Comparison of ENCODE assay signal across 9 mouse cellular contexts in the genomic region with DNA sequence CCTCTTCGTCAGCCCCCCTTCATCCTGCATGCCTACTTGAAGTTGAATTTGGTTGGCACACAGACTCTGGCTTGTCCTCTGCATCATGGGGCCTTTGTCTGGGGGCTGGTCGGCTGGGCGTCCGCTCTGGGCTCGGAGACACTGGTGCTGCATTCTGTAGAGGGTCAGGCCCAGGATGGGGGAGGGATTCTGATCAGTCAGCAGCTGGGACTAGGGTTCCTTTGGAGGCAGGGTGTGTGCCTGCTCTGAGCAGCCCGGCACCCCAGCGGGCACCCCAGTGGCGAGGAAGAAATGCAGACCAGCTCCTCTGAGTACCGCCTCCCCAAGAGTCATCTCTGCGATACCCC.
A peak's percentile ranks its signal among the peaks of the same experiment; 100 is the strongest.
DNase-seq lines count a peak whose midpoint lies in the region; ATAC-seq and TF ChIP-seq lines count a peak whose summit lies in the region.
"Had no signal": no experiment of that assay in that cellular context is flagged by ENCODE, and none has a peak within 500 bp of the region (broad histone marks: within the 10 kb centered on the region; RNA-seq: fewer than 3 reads in every experiment).

No protein-coding gene starts in this region.

- 10% methylated on average over 10 of the region's 10 CpGs for WGBS in heart, embryonic 11.5 days (ENCODE audit: insufficient replicate concordance)
- WGBS in forebrain, embryonic 14.5 days: 12% methylated on average over 10 of the region's 10 CpGs
- 26% methylated on average over 10 of the region's 10 CpGs for WGBS in liver, embryonic 13.5 days (ENCODE audit: insufficient replicate concordance)
- WGBS in cerebellum, adult 2 months: 62% methylated on average over 10 of the region's 10 CpGs

- TF ChIP-seq CTCF in E14TG2a.4 (conservative IDR thresholded peaks at IDR 0.05; ENCODE audit: low read length): no peak
- no peak for TF ChIP-seq CTCF in cerebellum, adult 2 months (IDR thresholded peaks at IDR 0.05; ENCODE audit: borderline replicate concordance, insufficient read depth, low read depth, low read length)

- no peaks in the 10 kb centered on the region for H3K36me3 ChIP-seq in heart, embryonic 11.5 days (ENCODE audit: control insufficient read depth, insufficient read depth, low read length)
- H3K36me3 ChIP-seq in E14TG2a.4 (ENCODE audit: insufficient read depth, low read length): peaks cover 28% of the 10 kb centered on the region
- H3K36me3 ChIP-seq in forebrain, embryonic 14.5 days (ENCODE audit: control insufficient read depth, insufficient read depth, low read length): no peaks in the 10 kb centered on the region
- peaks cover 29% of the 10 kb centered on the region for H3K36me3 ChIP-seq in liver, embryonic 13.5 days

- intact Hi-C loops in heart, postnatal 25 days (cut with DNase I): no loop called here

- TF ChIP-seq POLR2A in cerebellum, adult 2 months (IDR thresholded peaks at IDR 0.05; ENCODE audit: borderline replicate concordance, insufficient read depth, low read length): no peak

- no peak for ATAC-seq in heart, embryonic 11.5 days (replicated peaks; ENCODE audit: insufficient number of reproducible peaks, low FRiP score, low TSS enrichment)
- ATAC-seq in forebrain, embryonic 14.5 days: peak; percentile 20
- ATAC-seq in liver, embryonic 13.5 days (ENCODE audit: low read depth): no peak

- peak overlapping the region; percentile 75 for H3K27ac ChIP-seq in heart, embryonic 11.5 days (ENCODE audit: low read depth, low read length)
- H3K27ac ChIP-seq in forebrain, embryonic 14.5 days (ENCODE audit: low read depth, low read length): peak overlapping the region; percentile 94
- H3K27ac ChIP-seq in liver, embryonic 13.5 days: no peak overlapping the region
- H3K27ac ChIP-seq in cerebellum, adult 2 months (ENCODE audit: insufficient read depth, low read length): no peak overlapping the region

- H3K4me2 ChIP-seq in heart, embryonic 11.5 days: peak overlapping the region; percentile 63
- H3K4me2 ChIP-seq in forebrain, embryonic 14.5 days (ENCODE audit: low read length): peak overlapping the region; percentile 44
- peak overlapping the region; percentile 37 for H3K4me2 ChIP-seq in liver, embryonic 13.5 days

- H3K9me3 ChIP-seq in heart, embryonic 11.5 days (replicated peaks; ENCODE audit: control insufficient read depth, low read length): no peaks in the 10 kb centered on the region
- H3K9me3 ChIP-seq in E14TG2a.4 (ENCODE audit: low read length): no peaks in the 10 kb centered on the region
- H3K9me3 ChIP-seq in forebrain, embryonic 14.5 days (replicated peaks; ENCODE audit: control insufficient read depth, low read length): no peaks in the 10 kb centered on the region
- no peaks in the 10 kb centered on the region for H3K9me3 ChIP-seq in liver, embryonic 13.5 days (replicated peaks)

- no peak for DNase-seq in heart, postnatal 25 days (ENCODE audit: low spot score)
- DNase-seq in forebrain, embryonic 14.5 days (ENCODE audit: low spot score): peak; percentile 53
- DNase-seq in liver, embryonic 13.5 days: no peak
- no peak for DNase-seq in cerebellum, adult 2 months
- no peak for DNase-seq in right cerebral cortex, adult 2 months (ENCODE audit: low spot score in 2 of 2)
- DNase-seq in cerebellum, postnatal 25 days: no peak

- no peaks in the 10 kb centered on the region for H3K27me3 ChIP-seq in heart, embryonic 11.5 days (ENCODE audit: control insufficient read depth, insufficient read depth, low read length)
- 0 out of 2 replicates have a peak, but pooled peaks cover 3% of the 10 kb centered on the region for H3K27me3 ChIP-seq in E14TG2a.4 (ENCODE audit: insufficient read depth, low read length)
- no peaks in the 10 kb centered on the region for H3K27me3 ChIP-seq in forebrain, embryonic 14.5 days (replicated peaks; ENCODE audit: control insufficient read depth, insufficient read depth, low read length)
- peaks cover 6% of the 10 kb centered on the region; the same call in 1 of the 2 replicates for H3K27me3 ChIP-seq in liver, embryonic 13.5 days
- no peaks in the 10 kb centered on the region; the same call in 1 of the 2 replicates for H3K27me3 ChIP-seq in cerebellum, adult 2 months (ENCODE audit: control insufficient read depth, insufficient read depth, low read length)
- H3K27me3 ChIP-seq: CH12.LX had no signal

- peak overlapping the region; percentile 63 for H3K9ac ChIP-seq in heart, embryonic 11.5 days (ENCODE audit: low read depth, low read length)
- H3K9ac ChIP-seq in forebrain, embryonic 14.5 days (ENCODE audit: low read length): peak overlapping the region; percentile 57
- H3K9ac ChIP-seq in liver, embryonic 13.5 days: 0 out of 2 replicates have a peak overlapping the region, but pooled peaks have one; percentile 15

- H3K4me1 ChIP-seq in heart, embryonic 11.5 days (ENCODE audit: control insufficient read depth, insufficient read depth, low read length): peaks cover 26% of the 10 kb centered on the region
- H3K4me1 ChIP-seq in E14TG2a.4 (replicated peaks; ENCODE audit: low read depth, low read length): peaks cover 77% of the 10 kb centered on the region
- peaks cover 28% of the 10 kb centered on the region for H3K4me1 ChIP-seq in forebrain, embryonic 14.5 days (ENCODE audit: control insufficient read depth, insufficient read depth, low read length)
- peaks cover 39% of the 10 kb centered on the region for H3K4me1 ChIP-seq in liver, embryonic 13.5 days (replicated peaks)
- H3K4me1 ChIP-seq in cerebellum, adult 2 months (ENCODE audit: control insufficient read depth, insufficient read depth, low read length): peaks cover 12% of the 10 kb centered on the region

- H3K4me3 ChIP-seq in heart, embryonic 11.5 days (ENCODE audit: low read depth, low read length): peak overlapping the region; percentile 28
- peak overlapping the region; percentile 74 for H3K4me3 ChIP-seq in E14TG2a.4 (replicated peaks; ENCODE audit: low read length)
- H3K4me3 ChIP-seq in forebrain, embryonic 14.5 days (ENCODE audit: low read depth, low read length): no peak overlapping the region
- no peak overlapping the region for H3K4me3 ChIP-seq in liver, embryonic 13.5 days (replicated peaks)
- H3K4me3 ChIP-seq in cerebellum, adult 2 months (replicated peaks; ENCODE audit: insufficient read depth, low read depth, low read length): no peak overlapping the region

Comparison
In these comparisons a context has a peak if more than half of its experiments do, and no peak if none do; other contexts are left out.
1. H3K27ac ChIP-seq: peak in heart, embryonic 11.5 days (single experiment) and forebrain, embryonic 14.5 days (single experiment); none in liver, embryonic 13.5 days (single experiment) and cerebellum, adult 2 months (single experiment).
2. H3K4me3 ChIP-seq: peak in heart, embryonic 11.5 days (single experiment) and E14TG2a.4 (single experiment); none in forebrain, embryonic 14.5 days (single experiment), liver, embryonic 13.5 days (single experiment) and cerebellum, adult 2 months (single experiment).
3. Peak in every context shown above with its lines, with median percentiles within 50 percentile points of each other: H3K4me2 ChIP-seq and H3K9ac ChIP-seq.